Mouse (Mus musculus) neural tube, embryonic 15.5 days (tissue): ENCODE measurements around the gene Mat1a. TPM values are rescaled to one million over a fixed set of nuclear protein-coding genes. Genes with fewer than 3 reads are reported as not detected.

Source experiments
- ATAC-seq: fragments of 200-750 bp; cut with Nextera tagmentation; 2 replicates; pipeline ENCODE4 v1.8.0; 2017; ENCODE audit warnings: mild to moderate bottlenecking, moderate TSS enrichment, moderate library complexity; ENCODE audit not compliant: low FRiP score
- H3K27ac ChIP-seq: fragments of 300-500 bp; sonication (generic); replicated peaks from 2 replicates; pipeline ENCODE4 v1.5.1; 2015; ENCODE audit warnings: mild to moderate bottlenecking, inconsistent platforms
- H3K27me3 ChIP-seq: fragments of 300-500 bp; sonication (generic); replicated peaks from 2 replicates; pipeline ENCODE4 v1.6.1; 2015; ENCODE audit warnings: inconsistent platforms
- H3K36me3 ChIP-seq: fragments of 300-500 bp; sonication (generic); 2 replicates; pipeline ENCODE4 v1.6.1; 2015; ENCODE audit warnings: inconsistent platforms
- H3K4me1 ChIP-seq: fragments of 300-500 bp; sonication (generic); 2 replicates; pipeline ENCODE4 v1.6.1; 2015; ENCODE audit warnings: inconsistent platforms
- H3K4me2 ChIP-seq: fragments of 300-500 bp; sonication (generic); 2 replicates; pipeline ENCODE4 v1.6.1; 2015; ENCODE audit warnings: inconsistent platforms, mild to moderate bottlenecking, moderate library complexity
- H3K4me3 ChIP-seq: fragments of 300-500 bp; sonication (generic); replicated peaks from 2 replicates; pipeline ENCODE4 v1.5.1; 2015; ENCODE audit warnings: mild to moderate bottlenecking, inconsistent platforms
- H3K9ac ChIP-seq: fragments of 300-500 bp; sonication (generic); replicated peaks from 2 replicates; pipeline ENCODE4 v1.6.1; 2015; ENCODE audit warnings: mild to moderate bottlenecking, inconsistent platforms
- H3K9me3 ChIP-seq: fragments of 300-500 bp; sonication (generic); replicated peaks from 2 replicates; pipeline ENCODE4 v1.6.1; 2016; ENCODE audit warnings: inconsistent platforms
- WGBS: fragments of 180-500 bp; shearing (Covaris S2); methylation state at CpG from one replicate; pipeline ENCODE4 v1.1.7; 2015; ENCODE audit warnings: mixed read lengths; 5-methylcytosine and 5-hydroxymethylcytosine counted together
- polyA plus RNA-seq: library from polyadenylated mRNA; unstranded; fragments of >200 nt; fragmentation: Nextera tagmentation; extraction: Ambion mirVana; gene quantifications from 2 replicates; pipeline ENCODE4 v1.2.1, GENCODE M21; 2015

Gene Mat1a
- polyA plus RNA-seq, 1 experiment from 2014 or later = not detected

- no peak overlapping the region for H3K4me2 ChIP-seq
- no peaks in the 10 kb centered on the region for H3K27me3 ChIP-seq
- ATAC-seq = no peak
- no peak overlapping the region for H3K9ac ChIP-seq
- no peak overlapping the region for H3K4me3 ChIP-seq
- no peaks in the 10 kb centered on the region for H3K36me3 ChIP-seq
- H3K4me1 ChIP-seq = no peaks in the 10 kb centered on the region
- WGBS = 68% methylated on average over 1 of the region's 1 CpGs
- no peaks in the 10 kb centered on the region for H3K9me3 ChIP-seq
- H3K27ac ChIP-seq = no peak overlapping the region
Observed at GRCm38 (mm10) chr14:41098726-41099125, 6.1 kb upstream of the Mat1a start.

GRCm38 (mm10) chr14:41100712-41101111 lies 4.1 kb upstream of the Mat1a start:
- WGBS = 91% methylated on average over 3 of the region's 3 CpGs
- H3K4me1 ChIP-seq = no peaks in the 10 kb centered on the region
- ATAC-seq = no peak
- H3K4me2 ChIP-seq = no peak overlapping the region
- no peaks in the 10 kb centered on the region for H3K36me3 ChIP-seq
- no peak overlapping the region for H3K27ac ChIP-seq
- no peaks in the 10 kb centered on the region for H3K9me3 ChIP-seq
- H3K9ac ChIP-seq = no peak overlapping the region
- no peaks in the 10 kb centered on the region for H3K27me3 ChIP-seq
- H3K4me3 ChIP-seq = no peak overlapping the region

GRCm38 (mm10) chr14:41101242-41101641 lies 3.6 kb upstream of the Mat1a start:
- WGBS = 92% methylated on average over 5 of the region's 5 CpGs
- H3K36me3 ChIP-seq = no peaks in the 10 kb centered on the region
- no peak overlapping the region for H3K27ac ChIP-seq
- no peaks in the 10 kb centered on the region for H3K4me1 ChIP-seq
- ATAC-seq = no peak
- no peaks in the 10 kb centered on the region for H3K9me3 ChIP-seq
- H3K27me3 ChIP-seq = no peaks in the 10 kb centered on the region
- no peak overlapping the region for H3K4me2 ChIP-seq
- no peak overlapping the region for H3K9ac ChIP-seq
- H3K4me3 ChIP-seq = no peak overlapping the region

DNA sequence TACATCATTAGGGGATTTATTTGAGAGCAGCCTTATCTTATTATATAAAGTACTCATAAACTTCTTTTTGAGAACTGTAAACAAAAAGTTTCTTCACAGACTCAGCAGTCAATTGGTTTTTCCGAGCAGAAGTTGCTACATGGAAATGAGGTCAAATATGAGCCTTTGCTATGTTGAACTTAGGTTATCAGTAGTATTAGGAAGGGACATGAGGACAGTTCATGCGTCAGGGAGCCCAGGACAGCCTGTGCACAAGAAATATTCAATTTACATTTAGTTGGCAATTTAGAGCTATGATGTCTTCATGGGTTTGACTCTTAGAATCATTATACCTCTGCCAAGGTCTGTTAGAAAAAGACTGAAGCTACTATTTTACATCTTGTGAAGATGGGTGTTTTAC lies 2.6 kb upstream of the Mat1a start:
- Histone ChIP-seq H3K27me3 (no peaks in the 10 kb centered on the region), H3K4me3 (no peak overlapping the region), H3K4me2 (no peak overlapping the region), H3K9ac (no peak overlapping the region), H3K9me3 (no peaks in the 10 kb centered on the region), H3K27ac (no peak overlapping the region), H3K4me1 (no peaks in the 10 kb centered on the region), H3K36me3 (no peaks in the 10 kb centered on the region)
- WGBS = 87% methylated on average over 2 of the region's 2 CpGs
- ATAC-seq = no peak

DNA sequence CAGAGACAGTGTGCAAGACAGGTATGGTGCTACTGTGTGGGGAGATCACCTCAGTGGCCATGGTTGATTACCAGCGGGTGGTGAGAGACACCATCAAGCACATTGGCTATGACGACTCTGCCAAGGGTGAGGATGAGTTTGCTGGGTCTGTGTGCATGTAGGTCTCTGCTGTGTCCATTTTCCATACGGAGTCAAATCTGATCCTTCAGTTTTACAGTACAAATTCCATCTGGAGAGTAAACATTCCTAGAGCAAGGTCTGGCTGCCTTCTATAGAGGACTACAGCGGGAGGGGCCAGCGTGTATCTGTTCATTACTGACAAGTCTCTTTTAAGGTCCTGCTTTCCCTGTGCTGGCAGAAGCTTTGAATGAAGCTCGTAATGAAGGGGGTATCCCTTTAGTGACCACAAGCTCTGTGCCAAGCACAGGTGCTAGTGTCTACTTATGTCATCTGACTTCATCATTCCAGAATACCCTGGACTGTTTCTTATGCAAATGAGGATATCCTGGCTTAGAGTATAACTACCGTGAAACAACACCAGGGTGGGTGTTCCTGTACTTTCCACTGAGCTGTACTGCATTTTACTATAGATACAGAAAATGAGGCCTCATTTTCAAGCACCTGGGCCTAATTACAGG lies 6.3 kb downstream of the Mat1a start:
- Histone ChIP-seq H3K4me2 (no peak overlapping the region), H3K4me3 (no peak overlapping the region), H3K4me1 (no peaks in the 10 kb centered on the region), H3K27me3 (no peaks in the 10 kb centered on the region), H3K9me3 (no peaks in the 10 kb centered on the region), H3K36me3 (no peaks in the 10 kb centered on the region), H3K9ac (no peak overlapping the region), H3K27ac (no peak overlapping the region)
- WGBS = 90% methylated on average over 7 of the region's 7 CpGs
- no peak for ATAC-seq

GRCm38 (mm10) chr14:41112944-41113343 lies 8.1 kb downstream of the Mat1a start:
- WGBS = 86% methylated on average over 4 of the region's 4 CpGs
- H3K27ac ChIP-seq = no peak overlapping the region
- ATAC-seq = no peak
- H3K9ac ChIP-seq = no peak overlapping the region
- H3K4me3 ChIP-seq = no peak overlapping the region
- H3K4me2 ChIP-seq = no peak overlapping the region
- H3K27me3 ChIP-seq = no peaks in the 10 kb centered on the region
- no peaks in the 10 kb centered on the region for H3K9me3 ChIP-seq
- H3K4me1 ChIP-seq = no peaks in the 10 kb centered on the region
- no peaks in the 10 kb centered on the region for H3K36me3 ChIP-seq

- WGBS = 87% methylated on average over 3 of the region's 3 CpGs
- Histone ChIP-seq H3K9me3 (no peaks in the 10 kb centered on the region), H3K27ac (no peak overlapping the region), H3K4me1 (no peaks in the 10 kb centered on the region), H3K27me3 (no peaks in the 10 kb centered on the region), H3K4me3 (no peak overlapping the region), H3K36me3 (no peaks in the 10 kb centered on the region), H3K9ac (no peak overlapping the region), H3K4me2 (no peak overlapping the region)
- no peak for ATAC-seq
Observed at GRCm38 (mm10) chr14:41116271-41116670, 11.4 kb downstream of the Mat1a start.

DNA sequence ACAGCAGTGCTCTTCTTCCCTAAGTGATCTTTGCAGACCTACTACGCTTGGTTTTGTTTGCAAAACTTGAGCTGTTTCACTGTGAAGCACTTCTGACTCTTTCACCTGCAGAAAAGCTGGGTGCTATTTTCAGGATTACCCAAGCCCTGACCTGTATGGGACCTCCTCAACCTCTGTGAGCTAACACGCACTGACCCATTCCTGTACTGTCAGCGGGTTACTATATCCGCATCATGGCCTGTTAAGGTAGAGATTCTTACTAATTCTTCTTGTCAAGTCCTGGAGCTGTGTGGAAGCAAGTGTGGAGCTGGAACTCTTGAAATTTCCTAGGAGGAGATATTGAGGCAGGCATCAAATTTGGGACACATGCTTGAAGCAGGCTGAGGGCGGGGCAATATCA lies 19.8 kb downstream of the Mat1a start:
- 92% methylated on average over 5 of the region's 5 CpGs for WGBS

GRCm38 (mm10) chr14:41127997-41128396 lies 23.2 kb downstream of the Mat1a start:
- H3K4me2 ChIP-seq = no peak overlapping the region
- no peak overlapping the region for H3K9ac ChIP-seq
- no peak overlapping the region for H3K27ac ChIP-seq
- H3K36me3 ChIP-seq = no peaks in the 10 kb centered on the region
- H3K27me3 ChIP-seq = no peaks in the 10 kb centered on the region
- 22% methylated on average over 4 of the region's 4 CpGs for WGBS
- no peaks in the 10 kb centered on the region for H3K9me3 ChIP-seq
- peak; percentile 63; the same call in 1 of the 2 replicates for ATAC-seq
- H3K4me1 ChIP-seq = no peaks in the 10 kb centered on the region
- H3K4me3 ChIP-seq = no peak overlapping the region

More for the DNA sequence above, 19.8 kb downstream of the Mat1a start:
- H3K27me3 ChIP-seq = no peaks in the 10 kb centered on the region
- H3K36me3 ChIP-seq = no peaks in the 10 kb centered on the region
- H3K4me3 ChIP-seq = no peak overlapping the region
- no peak overlapping the region for H3K27ac ChIP-seq
- no peaks in the 10 kb centered on the region for H3K9me3 ChIP-seq
- no peak overlapping the region for H3K9ac ChIP-seq
- no peaks in the 10 kb centered on the region for H3K4me1 ChIP-seq
- no peak for ATAC-seq
- no peak overlapping the region for H3K4me2 ChIP-seq

DNA sequence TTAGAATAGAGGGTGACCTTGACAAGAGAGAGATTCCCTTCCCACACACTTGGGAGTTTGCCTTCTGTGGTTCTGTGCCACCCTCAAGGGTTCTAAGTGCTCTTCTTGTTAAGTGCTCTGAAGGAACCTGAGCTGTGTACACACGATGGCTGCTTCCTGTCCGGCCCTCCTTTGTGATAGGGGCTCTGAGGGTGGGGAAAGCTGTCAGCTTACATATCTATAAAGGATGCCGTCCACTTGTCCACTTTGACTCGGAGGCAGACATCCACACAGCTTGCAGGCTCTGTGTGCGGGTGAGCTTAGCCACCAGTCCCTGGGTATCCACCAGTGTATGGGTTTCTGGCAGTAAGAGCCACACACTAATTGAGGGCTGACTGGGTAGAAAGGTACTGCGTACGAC lies 26.7 kb downstream of the Mat1a start, which contains the start of gene Sftpa1:
Sftpa1 (plus strand) TSS at position 243 of the 400 bp plus-strand sequence.
- Histone ChIP-seq H3K9me3 (no peaks in the 10 kb centered on the region), H3K27me3 (no peaks in the 10 kb centered on the region), H3K4me1 (no peaks in the 10 kb centered on the region), H3K9ac (no peak within 1 kb of the TSS), H3K27ac (no peak within 1 kb of the TSS), H3K36me3 (no peaks in the 10 kb centered on the region), H3K4me3 (no peak within 1 kb of the TSS), H3K4me2 (no peak within 1 kb of the TSS)
- no peak for ATAC-seq
- 92% methylated on average over 7 of the region's 7 CpGs for WGBS

GRCm38 (mm10) chr14:41137006-41137405 lies 32.2 kb downstream of the Mat1a start:
- no peak overlapping the region for H3K4me2 ChIP-seq
- H3K9me3 ChIP-seq = no peaks in the 10 kb centered on the region
- no peaks in the 10 kb centered on the region for H3K36me3 ChIP-seq
- no peak overlapping the region for H3K4me3 ChIP-seq
- no peaks in the 10 kb centered on the region for H3K4me1 ChIP-seq
- H3K27me3 ChIP-seq = no peaks in the 10 kb centered on the region
- no peak overlapping the region for H3K9ac ChIP-seq
- ATAC-seq = no peak
- no peak overlapping the region for H3K27ac ChIP-seq

GRCm38 (mm10) chr14:41140686-41141085 lies 35.9 kb downstream of the Mat1a start:
- no peaks in the 10 kb centered on the region for H3K27me3 ChIP-seq
- no peak overlapping the region for H3K4me2 ChIP-seq
- no peak for ATAC-seq
- no peaks in the 10 kb centered on the region for H3K9me3 ChIP-seq
- no peak overlapping the region for H3K27ac ChIP-seq
- no peaks in the 10 kb centered on the region for H3K4me1 ChIP-seq
- H3K9ac ChIP-seq = no peak overlapping the region
- H3K36me3 ChIP-seq = no peaks in the 10 kb centered on the region
- no peak overlapping the region for H3K4me3 ChIP-seq
- 77% methylated on average over 1 of the region's 1 CpGs for WGBS
